Mouse (Mus musculus) stomach, embryonic 16.5 days (tissue): Measurements from ENCODE around the gene Chpf. TPM values are rescaled to one million over a fixed set of nuclear protein-coding genes. Genes with fewer than 3 reads are reported as not detected.

Source experiments
- ATAC-seq: fragments of 200-750 bp; cut with Nextera tagmentation; 2 replicates; pipeline ENCODE4 v1.8.0; 2017; ENCODE audit warnings: moderate number of reproducible peaks, moderate TSS enrichment; ENCODE audit not compliant: insufficient read depth, low FRiP score
- H3K27ac ChIP-seq: fragments of 300-500 bp; sonication (generic); 2 replicates; pipeline ENCODE4 v1.5.1; 2014; ENCODE audit warnings: low read length
- H3K27me3 ChIP-seq: fragments of 300-500 bp; sonication (generic); 2 replicates; pipeline ENCODE4 v1.6.1; 2014; ENCODE audit warnings: low read length, control low read depth, mixed read lengths; ENCODE audit not compliant: control insufficient read depth, insufficient read depth
- H3K36me3 ChIP-seq: fragments of 300-500 bp; sonication (generic); 2 replicates; pipeline ENCODE4 v1.6.1; 2014; ENCODE audit warnings: low read length; ENCODE audit not compliant: control insufficient read depth, insufficient read depth
- H3K4me1 ChIP-seq: fragments of 300-500 bp; sonication (generic); 2 replicates; pipeline ENCODE4 v1.6.1; 2014; ENCODE audit warnings: low read length, control low read depth, mixed read lengths; ENCODE audit not compliant: control insufficient read depth, insufficient read depth
- H3K4me2 ChIP-seq: fragments of 300-500 bp; sonication (generic); 2 replicates; pipeline ENCODE4 v1.6.1; 2014; ENCODE audit warnings: low read depth, low read length, mixed read lengths
- H3K4me3 ChIP-seq: fragments of 300-500 bp; sonication (generic); replicated peaks from 2 replicates; pipeline ENCODE4 v1.5.1; 2014; ENCODE audit warnings: mild to moderate bottlenecking, low read length
- H3K9ac ChIP-seq: fragments of 300-500 bp; sonication (generic); 2 replicates; pipeline ENCODE4 v1.6.1; 2014; ENCODE audit warnings: low read length
- H3K9me3 ChIP-seq: fragments of 300-500 bp; sonication (generic); replicated peaks from 2 replicates; pipeline ENCODE4 v1.6.1; 2016; ENCODE audit warnings: low read length, control low read depth; ENCODE audit not compliant: control insufficient read depth
- WGBS: fragments of 180-500 bp; shearing (Covaris S2); extraction: QIAGEN DNeasy Blood & Tissue Kit; methylation state at CpG from one replicate; pipeline ENCODE4 v1.1.7; 2014; 5-methylcytosine and 5-hydroxymethylcytosine counted together
- polyA plus RNA-seq: library from polyadenylated mRNA; unstranded; fragments of >200 nt; fragmentation: Nextera tagmentation; extraction: Ambion mirVana; gene quantifications from 2 replicates; pipeline ENCODE4 v1.2.1, GENCODE M21; 2015

Chpf gene
- polyA plus RNA-seq, 1 experiment from 2014 or later, result 28.0 TPM

DNA sequence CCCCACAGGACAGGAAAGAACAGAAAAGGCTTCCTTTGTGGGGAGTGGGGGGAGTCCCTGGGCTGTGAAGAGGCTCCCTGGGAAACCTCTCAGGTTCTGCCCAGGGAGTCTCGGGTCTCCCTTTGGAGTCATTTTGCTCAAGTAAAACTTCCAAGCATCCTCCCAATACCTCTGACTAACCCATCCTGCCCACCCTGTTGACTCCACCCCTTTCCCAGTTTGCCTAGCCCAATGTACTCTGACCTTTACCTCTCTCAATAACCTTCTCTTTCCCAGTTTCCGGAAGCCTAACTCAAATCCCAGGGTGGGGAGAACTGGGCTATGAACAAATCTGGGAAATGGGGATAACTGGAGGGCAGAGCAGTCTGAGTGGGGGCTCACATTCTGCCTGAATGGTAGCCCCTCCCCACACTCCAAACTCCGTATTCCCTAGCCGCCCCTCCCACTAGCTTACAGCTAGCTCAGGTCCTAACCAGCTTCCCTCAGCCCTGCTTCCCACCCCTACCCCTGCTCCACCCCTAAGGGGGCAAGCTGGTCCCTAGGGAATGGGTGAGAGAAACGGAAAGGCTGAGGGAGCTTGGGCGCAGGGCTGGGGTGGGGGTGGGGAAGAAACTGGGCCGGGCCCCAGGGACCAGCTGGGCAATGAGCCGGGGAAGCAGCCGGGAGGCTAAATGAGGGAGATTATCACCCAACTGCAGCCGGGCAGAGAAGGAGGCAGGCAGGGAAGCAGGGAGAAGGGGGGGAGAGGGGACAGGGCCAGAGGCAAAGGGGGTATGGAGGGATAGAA is 31.6 kb downstream of the Chpf start:
- no peak for ATAC-seq
- peak overlapping the region; percentile 28; the same call in 1 of the 2 replicates for H3K9ac ChIP-seq

DNA sequence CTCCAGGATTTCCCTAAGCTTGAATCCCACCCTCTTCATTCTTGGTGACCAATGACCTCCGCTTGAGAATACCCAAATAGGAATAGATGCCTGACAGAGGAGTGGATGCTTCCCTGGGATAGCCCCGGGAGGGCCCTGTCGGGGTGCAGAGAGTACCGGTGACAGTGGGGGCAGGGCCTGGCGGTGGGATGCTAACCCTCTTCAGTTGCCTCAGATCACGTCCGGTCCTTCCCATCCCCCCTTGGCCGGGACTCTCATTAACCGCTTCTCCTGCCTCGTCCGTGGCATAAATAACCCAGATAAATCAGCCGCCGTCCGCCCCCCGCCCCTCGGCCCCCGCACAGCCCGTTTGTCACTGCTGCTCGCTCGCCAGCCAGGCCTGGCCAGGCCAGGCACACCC is 32.5 kb downstream of the Chpf start:
- Histone ChIP-seq H3K4me2 (peak overlapping the region; percentile 45; the same call in 1 of the 2 replicates), H3K9ac (peak overlapping the region; percentile 52), H3K27me3 (peaks cover 49% of the 10 kb centered on the region), H3K4me3 (no peak overlapping the region; the same call in 1 of the 2 replicates), H3K27ac (no peak overlapping the region), H3K4me1 (peaks cover 49% of the 10 kb centered on the region), H3K36me3 (no peaks in the 10 kb centered on the region), H3K9me3 (no peaks in the 10 kb centered on the region)
- WGBS, result 11% methylated on average over 20 of the region's 20 CpGs
- ATAC-seq, result no peak

More for the DNA sequence above, 31.6 kb downstream of the Chpf start:
- Histone ChIP-seq H3K4me3 (no peak overlapping the region), H3K4me1 (peaks cover 49% of the 10 kb centered on the region), H3K9me3 (no peaks in the 10 kb centered on the region), H3K27ac (no peak overlapping the region), H3K4me2 (peak overlapping the region; percentile 31), H3K27me3 (peaks cover 57% of the 10 kb centered on the region), H3K36me3 (no peaks in the 10 kb centered on the region)
- WGBS, result 8% methylated on average over 10 of the region's 10 CpGs

DNA sequence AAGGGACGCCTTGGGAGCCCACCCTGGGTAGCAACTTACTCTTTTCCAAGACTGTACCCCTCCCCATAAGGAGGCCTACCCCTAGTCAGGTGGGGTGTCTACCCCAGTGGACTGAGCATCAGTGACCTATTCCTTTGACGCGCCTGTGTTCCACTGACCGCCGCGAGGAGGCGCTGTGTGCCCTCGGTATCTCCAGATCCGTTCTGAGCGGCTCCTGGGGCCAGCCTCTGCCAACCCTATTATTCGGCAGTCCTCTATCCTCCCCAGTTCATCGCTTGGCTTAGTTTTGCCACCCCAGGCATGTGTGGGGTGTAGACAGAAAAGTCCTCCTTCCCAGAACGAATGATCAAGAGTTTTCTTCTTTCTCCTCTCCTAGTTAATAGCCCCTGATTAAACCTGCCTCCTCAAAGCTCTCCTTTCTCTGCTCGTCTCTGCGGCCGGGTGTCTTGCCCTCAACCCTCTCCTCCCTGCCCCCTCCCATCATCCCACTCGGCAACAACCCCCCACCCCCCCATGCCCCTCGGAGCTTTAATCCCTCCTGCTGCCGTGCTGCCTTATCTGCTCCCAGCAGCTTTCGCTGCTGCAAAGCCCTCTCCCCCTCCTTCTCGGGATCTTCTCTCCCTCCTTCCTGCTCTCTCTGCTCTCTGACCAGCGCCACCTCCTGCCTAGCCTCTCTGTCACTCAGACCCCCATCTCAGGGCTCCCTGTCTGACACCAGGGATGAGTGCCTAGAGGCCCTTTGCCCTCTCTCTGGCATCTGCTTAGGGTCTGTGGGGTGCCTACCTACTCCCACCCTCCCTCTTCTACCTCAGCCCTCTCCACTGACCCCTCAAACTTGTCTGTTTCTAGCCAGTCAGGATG is 33.1 kb downstream of the Chpf start:
- Histone ChIP-seq H3K36me3 (no peaks in the 10 kb centered on the region), H3K9ac (peak overlapping the region; percentile 35; the same call in 1 of the 2 replicates), H3K27me3 (peaks cover 43% of the 10 kb centered on the region), H3K4me3 (peak overlapping the region; percentile 9), H3K27ac (no peak overlapping the region), H3K9me3 (no peaks in the 10 kb centered on the region), H3K4me1 (peaks cover 49% of the 10 kb centered on the region), H3K4me2 (peak overlapping the region; percentile 45)
- peak; percentile 7; the same call in 1 of the 2 replicates for ATAC-seq
- 2% methylated on average over 22 of the region's 22 CpGs for WGBS

DNA sequence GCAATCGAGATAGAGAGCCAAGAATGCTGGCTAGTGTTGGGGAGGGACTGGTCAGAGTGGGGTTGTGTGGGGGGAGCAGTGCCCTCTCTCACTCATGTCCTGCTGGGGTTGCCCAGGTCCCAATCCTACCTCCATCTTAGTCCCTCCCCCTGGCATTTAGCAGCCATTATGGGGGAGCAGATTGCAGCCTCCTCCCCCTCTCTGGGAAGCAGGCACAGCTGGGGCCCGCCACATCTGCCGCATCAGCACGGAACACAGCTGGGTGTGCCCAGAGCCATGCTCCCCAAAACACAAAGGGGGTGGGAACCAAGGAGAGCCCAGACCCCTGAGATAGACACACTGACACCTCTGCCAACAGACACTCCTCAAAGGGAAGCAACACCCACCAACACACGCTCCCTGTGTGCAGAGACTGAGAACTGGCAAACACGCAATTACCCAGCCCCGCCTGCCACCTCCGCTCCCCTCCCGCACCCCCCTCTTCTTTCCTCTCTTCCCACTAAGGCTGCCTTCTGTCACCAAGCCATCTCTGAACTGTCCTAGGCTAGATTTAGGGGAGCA is 33.9 kb downstream of the Chpf start:
- Histone ChIP-seq H3K27me3 (peaks cover 35% of the 10 kb centered on the region), H3K4me2 (no peak overlapping the region), H3K36me3 (no peaks in the 10 kb centered on the region), H3K4me1 (peaks cover 42% of the 10 kb centered on the region), H3K27ac (no peak overlapping the region), H3K9ac (peak overlapping the region; percentile 35; the same call in 1 of the 2 replicates), H3K4me3 (no peak overlapping the region), H3K9me3 (no peaks in the 10 kb centered on the region)
- WGBS, result 19% methylated on average over 9 of the region's 9 CpGs
- ATAC-seq, result no peak

- 46% methylated on average over 3 of the region's 3 CpGs for WGBS
- peaks cover 27% of the 10 kb centered on the region for H3K27me3 ChIP-seq
- H3K9ac ChIP-seq, result no peak overlapping the region
- no peak overlapping the region for H3K4me3 ChIP-seq
- H3K4me2 ChIP-seq, result no peak overlapping the region
- ATAC-seq, result no peak
- H3K27ac ChIP-seq, result no peak overlapping the region
- H3K36me3 ChIP-seq, result no peaks in the 10 kb centered on the region
- H3K4me1 ChIP-seq, result peaks cover 38% of the 10 kb centered on the region
- H3K9me3 ChIP-seq, result no peaks in the 10 kb centered on the region
Measured at GRCm38 (mm10) chr1:75444208-75444607, 34.9 kb downstream of the Chpf start.

- WGBS, result 54% methylated on average over 13 of the region's 13 CpGs
- Histone ChIP-seq H3K36me3 (no peaks in the 10 kb centered on the region), H3K27me3 (peaks cover 20% of the 10 kb centered on the region), H3K9me3 (no peaks in the 10 kb centered on the region), H3K9ac (no peak overlapping the region), H3K4me1 (peaks cover 35% of the 10 kb centered on the region), H3K4me3 (no peak overlapping the region), H3K4me2 (no peak overlapping the region), H3K27ac (no peak overlapping the region)
- ATAC-seq, result no peak
Measured at GRCm38 (mm10) chr1:75443247-75444024, 35.7 kb downstream of the Chpf start.

GRCm38 (mm10) chr1:75442811-75443210 is 36.3 kb downstream of the Chpf start:
- Histone ChIP-seq H3K9ac (no peak overlapping the region), H3K4me3 (no peak overlapping the region), H3K4me2 (no peak overlapping the region), H3K36me3 (no peaks in the 10 kb centered on the region), H3K9me3 (no peaks in the 10 kb centered on the region), H3K4me1 (peaks cover 29% of the 10 kb centered on the region), H3K27ac (no peak overlapping the region), H3K27me3 (peaks cover 17% of the 10 kb centered on the region)
- ATAC-seq, result no peak
- 60% methylated on average over 8 of the region's 8 CpGs for WGBS

- no peak overlapping the region for H3K27ac ChIP-seq
- H3K36me3 ChIP-seq, result no peaks in the 10 kb centered on the region
- ATAC-seq, result no peak
- H3K9me3 ChIP-seq, result no peaks in the 10 kb centered on the region
- H3K9ac ChIP-seq, result no peak overlapping the region
- no peak overlapping the region for H3K4me2 ChIP-seq
- peaks cover 23% of the 10 kb centered on the region for H3K4me1 ChIP-seq
- H3K4me3 ChIP-seq, result no peak overlapping the region
- 76% methylated on average over 9 of the region's 9 CpGs for WGBS
- H3K27me3 ChIP-seq, result peaks cover 11% of the 10 kb centered on the region
Measured at GRCm38 (mm10) chr1:75442171-75442570, 36.9 kb downstream of the Chpf start.
